Mouse (Mus musculus): Measurements from ENCODE around the gene Ilkap. TPM values are rescaled to one million over a fixed set of nuclear protein-coding genes. Genes with fewer than 3 reads are reported as not detected.

Gene Ilkap
- polyA plus RNA-seq, 1 experiment from 2014 or later = 132 TPM

DNA sequence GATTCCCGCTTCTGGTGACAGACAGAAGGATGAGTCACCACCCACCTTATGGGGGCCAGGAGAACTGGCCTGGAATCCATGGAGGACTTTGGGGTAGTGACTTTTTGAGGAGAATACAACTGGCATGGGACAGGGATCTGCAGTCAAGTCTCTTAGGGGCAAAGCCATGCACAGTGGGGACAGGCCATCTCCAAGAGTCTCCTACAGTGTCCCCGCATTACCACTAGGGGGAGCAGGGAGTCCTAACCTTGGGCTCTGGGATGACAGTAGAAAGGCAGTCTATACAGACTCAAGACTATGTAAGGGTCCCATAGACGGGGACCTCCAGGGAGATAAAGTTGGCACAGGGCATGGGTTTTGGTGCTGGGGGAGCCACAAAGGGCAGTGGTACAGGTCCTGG lies 51.7 kb downstream of the Ilkap start:
- no peak overlapping the region for H3K4me2 ChIP-seq (replicated peaks)
- no peak overlapping the region for H3K27ac ChIP-seq
- H3K4me3 ChIP-seq (replicated peaks; ENCODE audit: low read length) = no peak overlapping the region
- peaks cover 40% of the 10 kb centered on the region for H3K27me3 ChIP-seq (ENCODE audit: control insufficient read depth, insufficient read depth, low read length)
- 0 out of 2 replicates have a peak, but pooled peaks cover 12% of the 10 kb centered on the region for H3K4me1 ChIP-seq (replicated peaks; ENCODE audit: control insufficient read depth, insufficient read depth, low read length)
- DNase-seq (ENCODE audit: low spot score) (peak; percentile 74), ATAC-seq (ENCODE audit: low FRiP score) (peak; percentile 72; the same call in 1 of the 2 replicates)
- no peaks in the 10 kb centered on the region for H3K36me3 ChIP-seq (replicated peaks; ENCODE audit: control insufficient read depth, insufficient read depth)
- no peak overlapping the region for H3K9ac ChIP-seq
- 34% methylated on average over 3 of the region's 3 CpGs for WGBS
- H3K9me3 ChIP-seq (ENCODE audit: control insufficient read depth, low read length) = no peaks in the 10 kb centered on the region

DNA sequence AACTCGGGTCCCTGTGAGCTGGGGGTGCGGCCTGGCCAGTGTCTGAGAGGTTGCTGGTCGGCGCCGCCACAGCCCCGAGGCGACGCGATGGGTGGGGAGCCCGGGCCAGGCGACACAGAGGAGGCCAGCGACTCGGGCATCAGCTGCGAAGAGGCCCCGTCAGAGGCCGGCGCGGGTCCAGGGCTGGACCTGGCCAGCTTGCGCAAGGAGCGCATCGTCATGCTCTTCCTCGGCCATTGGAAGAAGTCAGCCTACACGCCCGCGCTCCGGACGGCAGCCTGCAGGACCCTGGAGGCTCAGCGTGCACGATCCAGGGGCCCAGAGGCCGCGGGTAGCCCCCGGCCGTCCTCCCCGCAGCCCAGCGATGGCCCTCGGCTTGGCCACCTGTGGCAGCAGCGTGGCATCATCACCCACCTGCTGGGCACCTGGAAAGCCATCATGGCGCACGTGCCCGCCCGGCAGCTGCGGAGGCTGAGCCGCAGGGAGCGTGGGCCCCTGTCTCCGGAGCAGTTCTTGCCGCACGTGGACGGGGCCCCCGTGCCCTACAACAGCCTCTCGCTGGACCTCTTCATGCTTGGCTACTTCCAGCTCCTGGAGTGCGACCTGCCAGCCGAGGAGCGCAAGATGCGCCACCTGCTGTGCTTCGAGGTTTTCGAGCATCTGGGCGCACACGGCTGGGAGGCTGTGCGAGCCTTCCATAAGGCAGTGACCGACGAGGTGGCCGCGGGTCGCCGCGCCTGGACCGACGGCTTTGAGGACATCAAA lies 53.5 kb downstream of the Ilkap start:
- Histone ChIP-seq H3K4me2 (replicated peaks) (peak overlapping the region; percentile 60), H3K4me1 (replicated peaks; ENCODE audit: control insufficient read depth, insufficient read depth, low read length) (0 out of 2 replicates have a peak, but pooled peaks cover 12% of the 10 kb centered on the region), H3K9ac (peak overlapping the region; percentile 43), H3K4me3 (replicated peaks; ENCODE audit: low read length) (peak overlapping the region; percentile 31), H3K9me3 (ENCODE audit: control insufficient read depth, low read length) (no peaks in the 10 kb centered on the region), H3K27me3 (ENCODE audit: control insufficient read depth, insufficient read depth, low read length) (peaks cover 40% of the 10 kb centered on the region), H3K36me3 (replicated peaks; ENCODE audit: control insufficient read depth, insufficient read depth) (no peaks in the 10 kb centered on the region), H3K27ac (no peak overlapping the region)
- DNase-seq (ENCODE audit: low spot score) (peak; percentile 47), ATAC-seq (ENCODE audit: low FRiP score) (peak; percentile 22)
- WGBS = 2% methylated on average over 68 of the region's 68 CpGs

DNA sequence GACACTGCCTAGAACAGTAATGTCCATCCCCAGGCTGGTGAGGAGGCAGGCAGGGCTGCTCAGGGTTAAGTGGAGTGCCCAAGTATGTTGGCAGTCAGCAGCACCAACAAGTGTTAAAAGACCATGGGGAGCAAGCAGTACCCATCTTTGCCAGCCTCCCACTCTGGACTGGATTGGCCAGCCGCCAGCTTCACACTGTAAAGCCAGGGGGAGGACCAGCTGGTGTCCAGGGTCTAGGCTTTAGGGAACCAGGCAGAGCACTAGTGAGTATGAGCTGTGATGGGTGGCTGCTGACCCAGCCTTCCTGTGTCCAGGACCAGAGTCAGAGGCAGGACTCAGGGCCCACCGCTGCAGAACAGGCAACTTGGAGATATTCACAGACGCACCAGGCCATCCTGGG lies 54.6 kb downstream of the Ilkap start:
- no peaks in the 10 kb centered on the region for H3K9me3 ChIP-seq (ENCODE audit: control insufficient read depth, low read length)
- 78% methylated on average over 3 of the region's 3 CpGs for WGBS
- no peak overlapping the region for H3K4me3 ChIP-seq (replicated peaks; ENCODE audit: low read length)
- DNase-seq (ENCODE audit: low spot score) = no peak
- H3K27ac ChIP-seq = no peak overlapping the region
- no peak for ATAC-seq (ENCODE audit: low FRiP score)
- no peaks in the 10 kb centered on the region for H3K36me3 ChIP-seq (replicated peaks; ENCODE audit: control insufficient read depth, insufficient read depth)
- H3K4me1 ChIP-seq (replicated peaks; ENCODE audit: control insufficient read depth, insufficient read depth, low read length) = 0 out of 2 replicates have a peak, but pooled peaks cover 12% of the 10 kb centered on the region
- peaks cover 40% of the 10 kb centered on the region for H3K27me3 ChIP-seq (ENCODE audit: control insufficient read depth, insufficient read depth, low read length)
- H3K9ac ChIP-seq = no peak overlapping the region
- H3K4me2 ChIP-seq (replicated peaks) = no peak overlapping the region

DNA sequence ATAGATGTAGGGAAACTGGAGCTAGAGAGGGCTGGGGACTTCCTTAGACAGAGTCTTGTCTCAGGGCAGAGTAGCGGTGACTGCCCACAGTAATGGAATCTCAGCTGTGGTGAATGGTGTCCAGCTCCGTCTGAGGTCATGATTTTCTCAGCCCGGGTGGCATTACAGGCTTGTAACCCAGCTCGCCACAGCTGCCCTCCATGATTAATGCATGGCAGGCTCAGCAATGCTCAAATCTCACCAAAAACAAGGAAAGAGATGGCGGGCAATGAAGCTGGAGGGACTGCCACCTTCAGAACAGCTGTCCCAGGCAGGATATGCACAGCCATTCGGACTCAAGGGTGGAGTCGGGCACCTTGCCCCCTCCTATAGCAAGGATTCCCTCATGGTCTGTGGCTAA lies 61.3 kb downstream of the Ilkap start:
- no peak for DNase-seq (ENCODE audit: low spot score)
- ATAC-seq (ENCODE audit: low FRiP score) = no peak
- H3K36me3 ChIP-seq (replicated peaks; ENCODE audit: control insufficient read depth, insufficient read depth) = no peaks in the 10 kb centered on the region
- H3K27ac ChIP-seq = no peak overlapping the region
- H3K27me3 ChIP-seq (ENCODE audit: control insufficient read depth, insufficient read depth, low read length) = no peaks in the 10 kb centered on the region
- no peaks in the 10 kb centered on the region for H3K9me3 ChIP-seq (ENCODE audit: control insufficient read depth, low read length)
- no peak overlapping the region for H3K4me3 ChIP-seq (replicated peaks; ENCODE audit: low read length)
- H3K9ac ChIP-seq = no peak overlapping the region
- WGBS = 94% methylated on average over 7 of the region's 7 CpGs
- no peaks in the 10 kb centered on the region for H3K4me1 ChIP-seq (replicated peaks; ENCODE audit: control insufficient read depth, insufficient read depth, low read length)
- no peak overlapping the region for H3K4me2 ChIP-seq (replicated peaks)

DNA sequence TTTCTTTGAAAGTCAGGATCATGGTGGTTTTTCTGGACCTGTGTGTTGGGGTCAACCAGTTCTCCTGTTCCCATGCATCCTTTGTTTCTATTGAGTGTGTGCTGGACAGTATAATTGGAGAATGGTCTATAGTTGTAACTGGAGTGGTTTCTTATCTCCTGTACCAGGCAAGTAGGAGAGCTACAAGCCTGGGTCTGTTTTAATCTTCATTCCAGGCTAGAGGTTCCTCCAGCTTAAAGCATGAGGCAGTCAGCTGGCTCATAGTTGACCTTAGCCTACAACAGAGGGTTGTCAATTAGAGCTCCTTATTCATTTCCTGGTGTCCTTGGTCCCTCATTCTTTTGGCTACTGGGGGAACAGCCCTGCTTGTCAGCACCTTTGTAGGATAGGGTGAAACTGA lies 65.0 kb downstream of the Ilkap start:
- no peaks in the 10 kb centered on the region for H3K27me3 ChIP-seq (ENCODE audit: control insufficient read depth, insufficient read depth, low read length)
- no peak overlapping the region for H3K4me2 ChIP-seq (replicated peaks)
- no peak overlapping the region for H3K9ac ChIP-seq
- H3K4me1 ChIP-seq (replicated peaks; ENCODE audit: control insufficient read depth, insufficient read depth, low read length) = no peaks in the 10 kb centered on the region
- no peak overlapping the region for H3K27ac ChIP-seq
- ATAC-seq (ENCODE audit: low FRiP score) = no peak
- H3K9me3 ChIP-seq (ENCODE audit: control insufficient read depth, low read length) = no peaks in the 10 kb centered on the region
- no peak overlapping the region for H3K4me3 ChIP-seq (replicated peaks; ENCODE audit: low read length)
- H3K36me3 ChIP-seq (replicated peaks; ENCODE audit: control insufficient read depth, insufficient read depth) = no peaks in the 10 kb centered on the region
- no peak for DNase-seq (ENCODE audit: low spot score)

DNA sequence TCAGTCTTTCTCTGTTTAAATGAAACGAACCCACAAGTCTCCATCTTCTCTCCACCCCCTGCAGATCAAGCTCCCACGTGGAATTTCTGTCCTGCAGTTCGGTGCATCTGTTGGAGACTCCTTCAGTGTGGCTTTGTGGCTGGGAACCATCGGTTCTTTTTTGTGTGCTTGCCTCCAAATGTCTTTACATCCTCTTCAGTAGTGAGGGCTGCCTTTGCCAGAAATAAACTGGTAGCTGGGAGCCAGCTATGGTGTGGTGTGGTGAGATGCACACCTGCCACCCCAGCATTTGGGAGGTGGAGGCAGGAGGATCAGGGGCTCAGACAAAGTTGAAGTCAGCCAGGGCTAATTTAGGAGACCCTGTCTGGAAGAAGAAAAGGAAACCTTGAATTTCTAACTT lies 66.5 kb downstream of the Ilkap start:
- 58% methylated on average over 4 of the region's 4 CpGs for WGBS

DNA sequence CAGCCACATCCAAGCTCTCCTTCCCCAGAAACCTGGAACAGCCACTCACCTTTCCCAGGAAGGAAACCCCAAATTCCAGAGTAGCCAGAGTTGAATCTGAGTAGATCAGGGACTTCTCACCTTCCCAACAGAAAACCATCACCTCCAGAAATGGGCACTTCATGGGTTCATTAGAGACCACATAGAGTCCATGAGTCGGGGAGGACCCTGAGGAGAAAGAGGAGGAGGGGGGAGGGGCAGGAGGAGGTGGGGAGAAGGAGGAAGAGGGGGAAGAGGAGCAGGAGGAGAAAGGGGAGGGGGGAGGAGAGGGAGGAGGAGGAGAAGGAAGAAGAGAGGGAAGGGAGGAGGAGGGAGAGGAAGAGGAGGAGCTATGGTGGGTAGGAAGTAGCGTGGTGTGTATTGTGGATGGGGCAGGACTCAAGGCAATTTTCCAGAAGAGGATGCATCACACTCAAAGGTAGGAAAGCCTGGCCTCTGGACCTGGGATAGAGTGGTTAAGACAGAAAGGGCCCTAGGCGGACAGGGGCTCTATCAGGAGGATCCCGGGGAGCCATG lies 73.0 kb downstream of the Ilkap start:
- WGBS = 76% methylated on average over 4 of the region's 4 CpGs
- Histone ChIP-seq H3K9ac (no peak overlapping the region), H3K4me1 (replicated peaks; ENCODE audit: control insufficient read depth, insufficient read depth, low read length) (no peaks in the 10 kb centered on the region), H3K27me3 (ENCODE audit: control insufficient read depth, insufficient read depth, low read length) (no peaks in the 10 kb centered on the region), H3K27ac (no peak overlapping the region), H3K4me3 (replicated peaks; ENCODE audit: low read length) (no peak overlapping the region), H3K36me3 (replicated peaks; ENCODE audit: control insufficient read depth, insufficient read depth) (no peaks in the 10 kb centered on the region), H3K9me3 (ENCODE audit: control insufficient read depth, low read length) (no peaks in the 10 kb centered on the region), H3K4me2 (replicated peaks) (no peak overlapping the region)
- DNase-seq (ENCODE audit: low spot score) = no peak
- no peak for ATAC-seq (ENCODE audit: low FRiP score)

More for the DNA sequence above, 66.5 kb downstream of the Ilkap start:
- Histone ChIP-seq H3K9me3 (ENCODE audit: control insufficient read depth, low read length) (no peaks in the 10 kb centered on the region), H3K9ac (no peak overlapping the region), H3K4me3 (replicated peaks; ENCODE audit: low read length) (no peak overlapping the region), H3K27me3 (ENCODE audit: control insufficient read depth, insufficient read depth, low read length) (no peaks in the 10 kb centered on the region), H3K4me1 (replicated peaks; ENCODE audit: control insufficient read depth, insufficient read depth, low read length) (no peaks in the 10 kb centered on the region), H3K36me3 (replicated peaks; ENCODE audit: control insufficient read depth, insufficient read depth) (no peaks in the 10 kb centered on the region), H3K27ac (no peak overlapping the region), H3K4me2 (replicated peaks) (no peak overlapping the region)
- no peak for DNase-seq (ENCODE audit: low spot score)
- ATAC-seq (ENCODE audit: low FRiP score) = no peak

DNA sequence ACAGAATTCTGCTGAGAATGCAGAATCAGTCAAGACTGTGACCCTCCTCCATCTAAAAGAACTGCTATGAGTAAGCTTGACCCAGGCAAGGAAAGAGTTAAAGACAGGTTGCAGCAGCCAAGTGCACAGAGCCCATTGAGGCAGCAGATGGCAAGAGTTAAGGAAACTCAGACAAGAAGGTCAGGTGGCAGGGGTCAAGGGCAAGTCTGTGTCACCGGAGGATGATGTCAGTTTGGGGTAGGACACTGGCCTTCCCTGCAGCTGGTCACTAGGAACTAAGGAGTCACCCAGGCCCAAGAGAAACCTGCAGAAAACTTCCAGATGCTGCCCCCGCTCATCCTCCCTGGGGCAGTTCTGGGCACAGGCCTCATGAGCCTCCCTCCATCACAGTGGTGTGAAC lies 74.0 kb downstream of the Ilkap start:
- 63% methylated on average over 2 of the region's 2 CpGs for WGBS
- H3K9me3 ChIP-seq (ENCODE audit: control insufficient read depth, low read length) = no peaks in the 10 kb centered on the region
- no peaks in the 10 kb centered on the region for H3K4me1 ChIP-seq (replicated peaks; ENCODE audit: control insufficient read depth, insufficient read depth, low read length)
- H3K9ac ChIP-seq = no peak overlapping the region
- no peaks in the 10 kb centered on the region for H3K36me3 ChIP-seq (replicated peaks; ENCODE audit: control insufficient read depth, insufficient read depth)
- no peak overlapping the region for H3K4me2 ChIP-seq (replicated peaks)
- DNase-seq (ENCODE audit: low spot score) (no peak), ATAC-seq (ENCODE audit: low FRiP score) (no peak)
- no peak overlapping the region for H3K27ac ChIP-seq
- no peak overlapping the region for H3K4me3 ChIP-seq (replicated peaks; ENCODE audit: low read length)
- H3K27me3 ChIP-seq (ENCODE audit: control insufficient read depth, insufficient read depth, low read length) = no peaks in the 10 kb centered on the region
